Mouse (Mus musculus) spleen, adult 2 months (tissue): ENCODE measurements around the gene Aatf. TPM values are rescaled to one million over a fixed set of nuclear protein-coding genes. Genes with fewer than 3 reads are reported as not detected.

Source experiments
- DNase-seq, 2 experiments: peaks; one replicate each; pipeline versions ENCODE4 v3.0.0 to v3.0.0-alpha.2; 2012 to 2021; ENCODE audit warnings: low spot score in 2 of 2, low read depth in 1 of 2
- H3K27ac ChIP-seq: fragments of 200-500 bp; 2 replicates; pipeline ENCODE4 v1.5.1; 2012; ENCODE audit warnings: low read length, inconsistent platforms; ENCODE audit not compliant: insufficient read depth
- H3K27me3 ChIP-seq: fragments of 200-500 bp; 2 replicates; pipeline ENCODE4 v1.6.1; 2012; ENCODE audit warnings: mild to moderate bottlenecking, moderate library complexity, low read length, inconsistent platforms; ENCODE audit not compliant: control insufficient read depth, insufficient read depth
- H3K36me3 ChIP-seq: fragments of 200-500 bp; 2 replicates; pipeline ENCODE4 v1.6.1; 2012; ENCODE audit warnings: mild to moderate bottlenecking, low read length, inconsistent platforms; ENCODE audit not compliant: control insufficient read depth, insufficient read depth
- H3K4me1 ChIP-seq: fragments of 200-500 bp; 2 replicates; pipeline ENCODE4 v1.6.1; 2011; ENCODE audit warnings: inconsistent platforms; ENCODE audit not compliant: control insufficient read depth, insufficient read depth, insufficient read length
- H3K4me3 ChIP-seq: fragments of 200-500 bp; 2 replicates; pipeline ENCODE4 v1.5.1; 2011; ENCODE audit warnings: mild to moderate bottlenecking, inconsistent platforms; ENCODE audit not compliant: insufficient read depth, insufficient read length; ENCODE audit errors: extremely low read depth
- CTCF ChIP-seq: fragments of 200-500 bp; IDR thresholded peaks from 2 replicates; pipeline ENCODE4 v1.5.1; 2011; ENCODE audit warnings: mild to moderate bottlenecking, inconsistent platforms; ENCODE audit not compliant: insufficient read depth, insufficient read length, insufficient replicate concordance; ENCODE audit errors: extremely low read depth
- POLR2A ChIP-seq: fragments of 200-500 bp; IDR thresholded peaks from 2 replicates; pipeline ENCODE4 v1.6.1; 2011; ENCODE audit warnings: low read depth, low read length, inconsistent platforms
- WGBS: fragments of 180-500 bp; shearing (Covaris S2); methylation state at CpG from one replicate; pipeline ENCODE4 v1.1.7; 2018; 5-methylcytosine and 5-hydroxymethylcytosine counted together
- polyA plus RNA-seq: library from polyadenylated mRNA; depleted of rRNA; stranded (reverse); fragments of >200 nt; gene quantifications from 2 replicates; pipeline ENCODE4 v1.2.3, GENCODE M21; 2012

Aatf gene
- polyA plus RNA-seq, 1 experiment, result 6.4 TPM

DNA sequence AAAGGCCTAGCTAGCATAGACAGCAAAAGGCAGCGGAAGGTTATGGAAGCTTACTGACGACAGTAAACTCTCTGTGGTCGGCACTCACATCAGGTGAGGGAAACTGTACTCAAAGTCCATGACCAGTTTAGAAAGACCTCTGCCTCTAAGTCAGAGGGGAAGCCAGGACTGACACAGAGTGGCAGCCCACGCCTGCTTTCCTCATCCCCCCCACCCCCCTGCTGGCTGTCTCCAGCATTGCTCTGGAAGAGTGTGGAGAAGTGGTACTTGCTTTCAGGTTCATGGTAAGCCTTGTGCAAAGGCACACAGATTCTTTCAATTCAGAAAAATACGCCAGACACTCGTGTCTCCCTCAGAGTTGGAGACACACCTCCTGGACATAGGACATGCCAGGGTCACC is 78.4 kb downstream of the Aatf start:
- H3K36me3 ChIP-seq, result peaks cover 12% of the 10 kb centered on the region
- WGBS, result 88% methylated on average over 6 of the region's 6 CpGs

GRCm38 (mm10) chr11:84430336-84430735 is 83.0 kb downstream of the Aatf start:
- H3K4me1 ChIP-seq, result no peaks in the 10 kb centered on the region
- no peak overlapping the region for H3K27ac ChIP-seq
- DNase-seq, result no peak
- TF ChIP-seq POLR2A, result no peak
- no peak for TF ChIP-seq CTCF
- 92% methylated on average over 4 of the region's 4 CpGs for WGBS
- H3K4me3 ChIP-seq, result no peak overlapping the region
- H3K27me3 ChIP-seq, result no peaks in the 10 kb centered on the region
- peaks cover 8% of the 10 kb centered on the region; the same call in 1 of the 2 replicates for H3K36me3 ChIP-seq

More for the DNA sequence above, 78.4 kb downstream of the Aatf start:
- H3K4me3 ChIP-seq, result no peak overlapping the region
- no peak for DNase-seq
- H3K27ac ChIP-seq, result no peak overlapping the region
- TF ChIP-seq CTCF (no peak), POLR2A (no peak)
- no peaks in the 10 kb centered on the region for H3K27me3 ChIP-seq
- no peaks in the 10 kb centered on the region for H3K4me1 ChIP-seq

- no peaks in the 10 kb centered on the region for H3K4me1 ChIP-seq
- WGBS, result 92% methylated on average over 1 of the region's 1 CpGs
- no peak overlapping the region for H3K27ac ChIP-seq
- no peak overlapping the region for H3K4me3 ChIP-seq
- no peaks in the 10 kb centered on the region for H3K27me3 ChIP-seq
- peaks cover 8% of the 10 kb centered on the region; the same call in 1 of the 2 replicates for H3K36me3 ChIP-seq
- DNase-seq, result peak in 1 of 2 experiments; percentile 9
- TF ChIP-seq POLR2A (no peak), CTCF (peak; percentile 20; the same call in 1 of the 2 replicates)
These were observed 83.7 kb downstream of the Aatf start for GRCm38 (mm10) chr11:84429581-84429980.

- H3K4me1 ChIP-seq, result no peaks in the 10 kb centered on the region
- no peak for DNase-seq
- 93% methylated on average over 5 of the region's 5 CpGs for WGBS
- no peak overlapping the region for H3K4me3 ChIP-seq
- H3K27me3 ChIP-seq, result no peaks in the 10 kb centered on the region
- no peak for TF ChIP-seq POLR2A
- no peak for TF ChIP-seq CTCF
- H3K27ac ChIP-seq, result no peak overlapping the region
- peaks cover 9% of the 10 kb centered on the region; the same call in 1 of the 2 replicates for H3K36me3 ChIP-seq
These were observed 86.7 kb downstream of the Aatf start for GRCm38 (mm10) chr11:84426633-84426998.

- no peaks in the 10 kb centered on the region for H3K4me1 ChIP-seq
- peaks cover 5% of the 10 kb centered on the region; the same call in 1 of the 2 replicates for H3K36me3 ChIP-seq
- 93% methylated on average over 13 of the region's 13 CpGs for WGBS
- TF ChIP-seq POLR2A, result no peak
- no peak for TF ChIP-seq CTCF
- no peaks in the 10 kb centered on the region for H3K27me3 ChIP-seq
- no peak overlapping the region for H3K4me3 ChIP-seq
- H3K27ac ChIP-seq, result no peak overlapping the region
- no peak for DNase-seq
These were observed 87.3 kb downstream of the Aatf start for GRCm38 (mm10) chr11:84425736-84426632.

- H3K4me3 ChIP-seq, result no peak overlapping the region
- 94% methylated on average over 6 of the region's 6 CpGs for WGBS
- H3K27ac ChIP-seq, result no peak overlapping the region
- no peaks in the 10 kb centered on the region for H3K4me1 ChIP-seq
- DNase-seq, result no peak
- H3K27me3 ChIP-seq, result no peaks in the 10 kb centered on the region
- TF ChIP-seq CTCF, result no peak
- 0 out of 2 replicates have a peak, but pooled peaks cover 4% of the 10 kb centered on the region for H3K36me3 ChIP-seq
These were observed 92.5 kb downstream of the Aatf start for GRCm38 (mm10) chr11:84420779-84421178.

GRCm38 (mm10) chr11:84413111-84413510 is 100.2 kb downstream of the Aatf start:
- Histone ChIP-seq H3K27me3 (no peaks in the 10 kb centered on the region), H3K27ac (no peak overlapping the region), H3K36me3 (no peaks in the 10 kb centered on the region), H3K4me1 (no peaks in the 10 kb centered on the region), H3K4me3 (no peak overlapping the region)
- TF ChIP-seq POLR2A, result no peak
- no peak for TF ChIP-seq CTCF
- WGBS, result 79% methylated on average over 6 of the region's 6 CpGs
- DNase-seq, result no peak
